Mouse (Mus musculus): ENCODE measurements at regions not wholly inside any gene's neighbourhood (a gene's known extent, or its start where the extent isn't known, plus 50 kb on each side); places are given as distances from the start of the nearest gene placed in this dataset.

- Histone ChIP-seq H3K4me3 (replicated peaks; ENCODE audit: control insufficient read depth, low read depth, low read length) (no peak overlapping the region), H3K4me1 (ENCODE audit: control insufficient read depth, insufficient read depth, low read length) (peaks cover 3% of the 10 kb centered on the region; the same call in 1 of the 2 replicates), H3K27ac (ENCODE audit: control insufficient read depth, insufficient read depth, low read depth, low read length, poor library complexity) (no peak overlapping the region)
- WGBS: 6% methylated on average over 1 of the region's 1 CpGs
- TF ChIP-seq POLR2A (IDR thresholded peaks at IDR 0.05; ENCODE audit: borderline replicate concordance, control insufficient read depth, low read depth, low read length) (no peak), CTCF (IDR thresholded peaks at IDR 0.05; ENCODE audit: control insufficient read depth, insufficient read depth, low read length) (no peak)
Observed at GRCm38 (mm10) chr13:111929908-111930307, 121.1 kb upstream of the Map3k1 start.

GRCm38 (mm10) chr13:111932464-111932863 lies 123.7 kb upstream of the Map3k1 start:
- 83% methylated on average over 3 of the region's 3 CpGs for WGBS
- no peak overlapping the region for H3K27ac ChIP-seq (ENCODE audit: control insufficient read depth, insufficient read depth, low read depth, low read length, poor library complexity)
- peaks cover 11% of the 10 kb centered on the region; the same call in 1 of the 2 replicates for H3K4me1 ChIP-seq (ENCODE audit: control insufficient read depth, insufficient read depth, low read length)

GRCm38 (mm10) chr13:111933526-111934240 lies 124.9 kb upstream of the Map3k1 start:
- Histone ChIP-seq H3K27ac (ENCODE audit: control insufficient read depth, insufficient read depth, low read depth, low read length, poor library complexity) (peak overlapping the region; percentile 17; the same call in 1 of the 2 replicates), H3K4me1 (ENCODE audit: control insufficient read depth, insufficient read depth, low read length) (peaks cover 14% of the 10 kb centered on the region), H3K4me3 (replicated peaks; ENCODE audit: control insufficient read depth, low read depth, low read length) (no peak overlapping the region)
- 40% methylated on average over 8 of the region's 8 CpGs for WGBS
- TF ChIP-seq POLR2A (IDR thresholded peaks at IDR 0.05; ENCODE audit: borderline replicate concordance, control insufficient read depth, low read depth, low read length) (no peak), CTCF (IDR thresholded peaks at IDR 0.05; ENCODE audit: control insufficient read depth, insufficient read depth, low read length) (no peak)

More at GRCm38 (mm10) chr13:111932464-111932863, 123.7 kb upstream of the Map3k1 start:
- H3K4me3 ChIP-seq (replicated peaks; ENCODE audit: control insufficient read depth, low read depth, low read length): no peak overlapping the region
- TF ChIP-seq CTCF (IDR thresholded peaks at IDR 0.05; ENCODE audit: control insufficient read depth, insufficient read depth, low read length) (no peak), POLR2A (IDR thresholded peaks at IDR 0.05; ENCODE audit: borderline replicate concordance, control insufficient read depth, low read depth, low read length) (no peak)

- H3K27ac ChIP-seq (ENCODE audit: control insufficient read depth, insufficient read depth, low read depth, low read length, poor library complexity): peak overlapping the region; percentile 73
- WGBS: 2% methylated on average over 1 of the region's 1 CpGs
- H3K4me3 ChIP-seq (replicated peaks; ENCODE audit: control insufficient read depth, low read depth, low read length): no peak overlapping the region
- TF ChIP-seq POLR2A (IDR thresholded peaks at IDR 0.05; ENCODE audit: borderline replicate concordance, control insufficient read depth, low read depth, low read length) (no peak), CTCF (IDR thresholded peaks at IDR 0.05; ENCODE audit: control insufficient read depth, insufficient read depth, low read length) (no peak)
- H3K4me1 ChIP-seq (ENCODE audit: control insufficient read depth, insufficient read depth, low read length): peaks cover 17% of the 10 kb centered on the region
Observed at GRCm38 (mm10) chr13:111935721-111936080, 126.9 kb upstream of the Map3k1 start.

GRCm38 (mm10) chr13:111936081-111936857 lies 127.5 kb upstream of the Map3k1 start:
- H3K4me3 ChIP-seq (replicated peaks; ENCODE audit: control insufficient read depth, low read depth, low read length): peak overlapping the region; percentile 7
- WGBS: 5% methylated on average over 9 of the region's 9 CpGs

GRCm38 (mm10) chr13:111936983-111937382 lies 128.2 kb upstream of the Map3k1 start:
- WGBS: 88% methylated on average over 8 of the region's 8 CpGs
- TF ChIP-seq CTCF (IDR thresholded peaks at IDR 0.05; ENCODE audit: control insufficient read depth, insufficient read depth, low read length): no peak
- TF ChIP-seq POLR2A (IDR thresholded peaks at IDR 0.05; ENCODE audit: borderline replicate concordance, control insufficient read depth, low read depth, low read length): no peak
- peak overlapping the region; percentile 3 for H3K27ac ChIP-seq (ENCODE audit: control insufficient read depth, insufficient read depth, low read depth, low read length, poor library complexity)
- H3K4me1 ChIP-seq (ENCODE audit: control insufficient read depth, insufficient read depth, low read length): peaks cover 18% of the 10 kb centered on the region
- no peak overlapping the region for H3K4me3 ChIP-seq (replicated peaks; ENCODE audit: control insufficient read depth, low read depth, low read length)

More at GRCm38 (mm10) chr13:111936081-111936857, 127.5 kb upstream of the Map3k1 start:
- peaks cover 17% of the 10 kb centered on the region for H3K4me1 ChIP-seq (ENCODE audit: control insufficient read depth, insufficient read depth, low read length)
- peak overlapping the region; percentile 73 for H3K27ac ChIP-seq (ENCODE audit: control insufficient read depth, insufficient read depth, low read depth, low read length, poor library complexity)
- TF ChIP-seq CTCF (IDR thresholded peaks at IDR 0.05; ENCODE audit: control insufficient read depth, insufficient read depth, low read length) (no peak), POLR2A (IDR thresholded peaks at IDR 0.05; ENCODE audit: borderline replicate concordance, control insufficient read depth, low read depth, low read length) (no peak)

GRCm38 (mm10) chr13:111938896-111939422 lies 130.2 kb upstream of the Map3k1 start:
- Histone ChIP-seq H3K4me1 (ENCODE audit: control insufficient read depth, insufficient read depth, low read length) (peaks cover 16% of the 10 kb centered on the region), H3K4me3 (replicated peaks; ENCODE audit: control insufficient read depth, low read depth, low read length) (no peak overlapping the region), H3K27ac (ENCODE audit: control insufficient read depth, insufficient read depth, low read depth, low read length, poor library complexity) (peak overlapping the region; percentile 2; the same call in 1 of the 2 replicates)
- no peak for TF ChIP-seq POLR2A (IDR thresholded peaks at IDR 0.05; ENCODE audit: borderline replicate concordance, control insufficient read depth, low read depth, low read length)
- WGBS: 67% methylated on average over 8 of the region's 8 CpGs

- TF ChIP-seq CTCF (IDR thresholded peaks at IDR 0.05; ENCODE audit: control insufficient read depth, insufficient read depth, low read length) (no peak), POLR2A (IDR thresholded peaks at IDR 0.05; ENCODE audit: borderline replicate concordance, control insufficient read depth, low read depth, low read length) (no peak)
- H3K27ac ChIP-seq (ENCODE audit: control insufficient read depth, insufficient read depth, low read depth, low read length, poor library complexity): no peak overlapping the region
- 62% methylated on average over 6 of the region's 6 CpGs for WGBS
Observed at GRCm38 (mm10) chr13:111939534-111940115, 130.8 kb upstream of the Map3k1 start.

More at GRCm38 (mm10) chr13:111939534-111940115, 130.8 kb upstream of the Map3k1 start:
- Histone ChIP-seq H3K4me3 (replicated peaks; ENCODE audit: control insufficient read depth, low read depth, low read length) (no peak overlapping the region), H3K4me1 (ENCODE audit: control insufficient read depth, insufficient read depth, low read length) (peaks cover 15% of the 10 kb centered on the region)
